Mouse (Mus musculus): ENCODE results near the gene Ubxn11.

DNA sequence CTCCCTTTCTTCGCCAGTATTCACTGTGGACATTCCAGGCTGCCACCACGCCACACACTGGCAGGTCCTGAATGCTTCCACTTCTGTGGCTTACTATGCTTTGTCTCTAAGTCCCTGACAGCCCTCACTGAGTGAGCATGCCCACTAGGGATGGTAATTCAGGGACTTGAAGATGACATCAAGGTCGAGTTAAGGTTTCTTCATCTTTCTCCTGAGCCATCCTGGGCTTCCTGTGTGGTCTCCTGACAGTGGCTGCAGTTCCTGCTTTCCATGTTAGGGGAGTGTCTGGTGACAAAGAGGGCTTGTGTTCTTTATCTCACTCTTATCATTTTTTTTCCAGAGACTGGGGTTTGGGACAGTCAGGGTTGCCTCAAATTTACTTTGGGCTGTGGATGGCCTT, 8.3 kb downstream of the Ubxn11 start:
- TF ChIP-seq CTCF (IDR thresholded peaks at IDR 0.05; ENCODE audit: insufficient read depth, low read length), result no peak
- TF ChIP-seq POLR2A (IDR thresholded peaks at IDR 0.05; ENCODE audit: borderline replicate concordance, extremely low read depth, low read depth, low read length), result no peak
